Mouse (Mus musculus) kidney, postnatal 25 days (tissue): ENCODE data around the gene Copz1.

Experiments used
- DNase-seq, 2 experiments: peaks; one replicate each; pipeline ENCODE4 v3.0.0; 2021; ENCODE audit warnings: mixed read lengths in 2 of 2

Copz1 gene

DNA sequence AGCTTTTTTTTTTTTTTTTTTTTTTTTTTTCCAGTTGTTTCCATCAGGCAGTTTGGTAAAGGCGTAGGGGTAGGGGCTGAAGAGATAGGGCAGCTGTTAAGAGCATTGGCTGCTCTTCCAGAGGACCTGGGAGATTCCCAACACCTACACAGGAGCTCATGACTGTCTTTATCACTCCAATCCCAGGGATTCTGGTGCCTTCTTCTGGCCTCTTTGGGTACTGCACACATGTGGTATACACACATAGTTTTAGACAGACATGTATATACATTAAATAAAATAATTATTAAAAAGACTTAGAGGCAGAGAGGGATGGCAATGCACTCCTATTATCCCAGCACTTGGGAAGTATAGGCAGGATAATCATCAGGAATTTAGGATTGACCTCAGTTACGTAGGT lies 20.9 kb downstream of the Copz1 start:
- DNase-seq, result no peak

DNA sequence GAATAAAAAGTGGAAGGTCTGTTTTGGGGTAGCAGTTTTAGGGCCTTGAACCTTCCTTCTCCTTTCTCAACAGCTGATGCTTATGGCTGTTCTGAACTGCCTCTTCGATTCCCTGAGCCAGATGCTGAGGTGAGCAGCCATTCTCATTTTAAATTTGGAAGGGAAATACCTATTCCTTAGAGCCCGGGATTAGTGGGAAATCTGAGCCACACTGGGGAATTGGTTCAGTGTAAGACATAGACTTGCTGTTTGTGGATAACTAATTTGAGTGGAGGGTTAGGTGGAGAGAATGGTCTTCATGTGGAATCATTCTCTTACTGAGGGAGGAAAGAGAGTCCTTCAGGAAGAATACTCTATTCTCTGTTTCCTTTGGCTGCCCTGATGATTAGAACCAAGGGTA lies 22.1 kb downstream of the Copz1 start:
- DNase-seq, result no peak

DNA sequence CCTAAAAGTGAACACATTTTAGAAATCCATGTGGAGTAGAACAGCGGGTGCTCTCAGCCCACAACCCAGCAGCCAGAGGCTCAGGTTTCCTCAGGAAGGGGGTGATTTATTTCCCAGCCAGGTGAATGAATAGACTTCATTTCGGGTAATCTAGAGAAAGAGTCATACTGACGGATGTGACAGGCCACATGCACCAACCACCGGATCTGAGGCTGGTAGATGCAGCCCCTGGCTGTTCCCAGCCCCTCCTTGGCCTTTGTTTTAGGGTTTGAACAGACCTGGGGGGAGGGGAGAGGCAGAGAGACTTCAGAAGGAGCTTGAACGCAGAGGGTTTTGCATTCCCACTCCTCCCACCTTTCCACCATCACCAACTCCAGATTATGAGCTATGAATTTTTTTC lies 23.3 kb downstream of the Copz1 start:
- DNase-seq, result no peak

- DNase-seq, result no peak
Observed at GRCm38 (mm10) chr15:103297313-103297712, 24.8 kb downstream of the Copz1 start.

DNA sequence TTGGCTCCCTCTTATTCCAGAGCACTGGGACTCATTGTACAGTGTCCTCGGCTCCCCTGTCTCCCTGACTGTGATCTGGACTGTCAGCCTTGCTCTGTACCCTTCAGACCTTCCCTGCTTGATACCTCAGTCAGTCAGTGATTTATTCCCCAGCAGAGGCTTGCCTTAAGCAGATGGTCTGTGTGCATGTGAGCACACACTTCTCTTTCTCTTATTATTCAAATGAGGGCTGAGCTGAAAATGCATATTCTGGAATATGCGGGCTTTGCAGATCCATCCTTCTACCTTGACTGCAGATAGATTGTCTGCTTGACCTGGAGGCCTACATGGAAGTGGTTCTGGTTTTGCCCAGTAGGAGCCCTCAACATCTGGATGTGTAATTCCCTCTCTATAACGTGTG lies 25.5 kb downstream of the Copz1 start:
- DNase-seq, result no peak

DNA sequence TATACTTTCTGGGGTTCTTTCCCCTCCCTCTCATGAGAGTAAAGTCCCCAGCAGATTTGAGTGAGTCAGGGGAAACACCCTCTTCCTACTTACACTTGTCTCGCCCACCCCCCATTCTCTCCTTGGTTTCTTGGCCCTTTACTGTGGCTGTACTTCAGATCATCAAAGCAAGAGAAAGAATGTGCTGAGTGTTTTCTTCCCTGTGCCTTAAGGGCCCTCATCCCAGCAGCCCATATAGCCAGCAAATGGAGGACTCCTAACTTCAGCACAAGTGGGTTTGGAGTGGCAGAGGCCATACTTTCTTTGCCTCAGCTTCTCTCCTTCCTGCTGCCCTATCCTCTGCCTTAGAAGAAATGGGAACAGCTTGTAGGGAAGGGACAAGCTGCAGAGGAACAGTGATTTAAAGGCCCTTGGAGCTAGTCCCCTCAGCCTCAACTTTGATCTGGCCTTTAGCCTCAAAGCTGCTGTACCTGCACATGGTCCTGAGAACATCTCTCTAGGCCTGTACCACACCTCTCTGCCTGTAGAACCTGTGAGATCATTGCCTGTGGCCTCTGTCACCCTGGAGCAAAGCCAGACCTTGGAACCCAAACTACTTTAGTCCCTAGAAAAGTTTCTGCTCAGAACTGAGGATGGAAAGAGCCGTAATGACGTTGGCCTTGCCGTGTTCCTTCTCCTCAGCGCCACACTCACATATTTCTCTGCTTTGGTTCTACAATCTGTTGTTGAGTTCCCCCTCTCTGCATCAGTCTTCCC lies 26.5 kb downstream of the Copz1 start:
- no peak for DNase-seq

DNA sequence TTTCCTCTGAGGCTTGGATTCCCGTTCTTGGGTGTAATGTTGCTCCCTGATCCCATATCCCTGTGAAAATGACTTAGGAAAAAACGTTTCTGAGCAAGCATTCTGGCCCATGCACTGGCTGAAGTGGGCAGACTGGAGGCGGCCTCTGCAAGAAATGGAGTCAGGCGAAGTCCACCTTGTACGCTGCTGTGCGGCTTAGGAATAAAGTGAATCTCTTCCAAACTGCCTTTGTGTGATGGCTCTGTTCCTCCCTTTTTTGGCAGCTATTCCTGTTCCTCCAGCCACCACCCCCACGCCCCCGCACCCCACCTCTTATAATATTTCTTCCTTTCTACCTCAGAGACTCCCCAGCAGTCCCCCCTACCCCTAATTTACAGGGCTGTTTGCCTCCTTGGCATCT lies 27.1 kb downstream of the Copz1 start:
- no peak for DNase-seq

DNA sequence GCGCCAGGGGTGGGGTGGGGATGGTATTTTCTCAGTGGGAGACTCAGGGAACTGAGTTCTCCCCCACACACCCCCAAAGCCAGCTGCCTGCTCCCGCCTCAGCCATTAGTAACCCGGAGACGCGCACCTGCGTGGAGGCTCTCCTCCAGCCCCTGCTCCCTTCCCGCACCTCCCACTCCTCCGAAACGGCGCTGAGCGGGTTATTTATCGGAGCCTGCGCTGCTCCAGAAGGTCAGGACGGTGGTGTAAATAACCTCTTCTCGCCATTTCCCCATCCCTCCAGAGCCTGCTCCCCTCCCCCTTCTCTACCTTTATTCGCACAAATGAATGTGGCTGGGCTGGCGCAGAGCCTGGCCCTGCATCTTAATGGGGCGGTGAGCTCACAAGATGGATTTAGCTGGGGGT lies 27.6 kb downstream of the Copz1 start:
- DNase-seq, result peak; percentile 38 to 66

DNA sequence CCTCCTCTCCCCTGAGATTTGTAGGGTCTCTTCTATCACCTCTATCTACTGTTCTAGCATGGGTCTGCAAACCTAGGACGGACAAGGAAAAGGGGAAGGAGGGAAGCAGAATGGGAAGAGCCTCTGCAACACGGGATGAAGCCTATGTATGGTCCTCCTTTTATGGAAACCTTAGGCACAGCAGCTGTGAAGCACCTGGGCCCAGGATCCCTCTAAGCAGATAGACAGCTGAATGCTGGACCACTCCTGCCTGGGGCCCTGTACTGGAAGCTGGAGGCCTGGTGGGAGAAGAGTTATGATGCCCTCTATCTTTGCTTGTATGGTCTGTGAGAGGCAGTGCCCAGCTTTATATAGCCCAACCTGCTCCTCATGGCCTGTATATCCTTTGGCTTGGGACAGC lies 28.0 kb downstream of the Copz1 start:
- DNase-seq, result no peak

DNA sequence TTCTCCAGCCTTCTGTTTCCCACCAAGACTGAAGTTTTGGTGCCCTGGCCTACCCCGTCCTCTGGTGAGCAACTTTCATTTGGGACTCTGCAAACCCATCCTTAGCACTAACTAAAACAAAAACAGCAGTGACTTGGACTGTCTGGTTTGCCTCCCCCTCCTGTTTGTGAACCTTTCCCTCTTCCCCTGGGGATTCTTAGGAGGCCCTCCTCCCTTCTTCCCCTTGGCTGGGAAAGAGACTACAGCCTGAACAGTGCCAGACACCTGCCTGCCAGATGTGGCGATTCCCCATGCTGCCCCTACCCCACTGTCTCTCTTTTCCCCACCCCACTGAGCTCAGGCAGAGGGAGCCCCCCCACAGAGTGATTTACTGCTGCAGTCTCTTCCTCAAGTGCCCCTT lies 28.5 kb downstream of the Copz1 start:
- DNase-seq, result no peak

DNA sequence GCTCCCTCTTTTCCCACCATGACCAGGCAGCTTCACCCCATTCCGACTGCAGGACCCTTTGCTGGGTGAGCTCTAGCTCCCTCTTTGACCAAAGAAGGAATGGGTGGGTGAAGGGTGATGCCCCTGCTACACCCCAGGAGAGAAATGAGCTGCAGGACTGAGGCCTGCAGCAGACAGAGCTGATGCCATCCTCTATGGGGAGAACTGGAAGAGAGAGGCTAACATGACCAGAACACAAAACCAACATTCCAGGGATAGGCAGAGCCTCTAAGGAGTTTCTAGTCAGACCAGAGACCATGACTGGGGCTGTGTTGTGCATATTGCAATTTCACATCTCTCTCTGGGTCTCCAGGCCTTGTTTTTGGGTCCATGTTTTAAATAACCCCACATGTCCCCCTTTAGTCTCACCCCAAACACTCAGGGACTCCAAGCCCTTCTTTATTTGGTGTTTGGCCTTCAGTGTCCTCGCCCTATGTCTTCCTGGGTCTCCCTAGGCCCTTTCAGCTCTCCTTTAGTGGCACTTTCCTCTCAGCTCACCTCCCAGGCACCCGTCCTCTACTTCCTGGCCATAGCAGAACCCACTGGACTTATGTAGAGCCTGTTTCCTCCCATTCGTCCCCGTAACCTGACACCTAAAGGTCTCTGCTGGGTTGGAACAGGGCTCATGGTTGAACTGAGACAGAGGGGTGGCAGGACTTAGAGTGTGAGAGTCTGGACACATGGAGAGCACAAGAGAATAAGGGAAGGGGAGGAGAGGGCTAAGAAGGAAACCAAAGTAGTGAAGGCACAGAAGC lies 29.2 kb downstream of the Copz1 start:
- peak in 1 of 2 experiments; percentile 33 for DNase-seq

DNA sequence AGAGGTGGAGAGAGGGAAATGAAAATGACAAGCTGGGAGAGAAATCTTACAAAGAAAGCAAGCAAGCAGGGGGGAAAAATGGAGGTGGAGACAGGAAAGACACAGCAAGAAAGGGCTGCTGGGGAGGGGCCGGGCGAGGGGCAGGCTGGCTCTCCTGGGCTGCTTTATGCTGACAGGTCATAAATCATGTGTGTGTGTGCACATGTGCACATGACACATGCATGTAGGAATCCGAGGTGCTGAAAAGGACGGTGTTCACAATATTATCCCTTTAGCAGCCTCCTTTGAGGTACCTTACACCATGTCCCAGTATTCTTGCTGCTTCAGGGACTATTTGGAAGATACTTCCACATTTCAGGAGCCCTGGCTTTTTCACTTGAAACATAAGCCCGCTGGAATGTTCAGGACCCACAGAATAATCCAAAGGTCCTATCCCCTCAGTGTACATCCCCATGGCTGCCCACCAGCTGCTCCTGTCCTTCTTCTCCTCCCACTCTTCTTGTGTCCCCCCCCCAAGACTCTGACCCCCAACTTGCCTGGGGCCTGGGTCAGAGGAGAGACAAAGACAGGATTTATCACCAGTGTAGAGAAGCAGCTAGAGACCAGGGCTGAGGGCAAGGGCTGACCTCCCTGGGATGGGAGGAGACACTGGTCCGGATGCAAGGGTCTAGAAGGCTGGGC lies 30.0 kb downstream of the Copz1 start:
- DNase-seq, result peak in 1 of 2 experiments; percentile 38

- no peak for DNase-seq
Observed at GRCm38 (mm10) chr15:103303916-103304615, 31.6 kb downstream of the Copz1 start.

DNA sequence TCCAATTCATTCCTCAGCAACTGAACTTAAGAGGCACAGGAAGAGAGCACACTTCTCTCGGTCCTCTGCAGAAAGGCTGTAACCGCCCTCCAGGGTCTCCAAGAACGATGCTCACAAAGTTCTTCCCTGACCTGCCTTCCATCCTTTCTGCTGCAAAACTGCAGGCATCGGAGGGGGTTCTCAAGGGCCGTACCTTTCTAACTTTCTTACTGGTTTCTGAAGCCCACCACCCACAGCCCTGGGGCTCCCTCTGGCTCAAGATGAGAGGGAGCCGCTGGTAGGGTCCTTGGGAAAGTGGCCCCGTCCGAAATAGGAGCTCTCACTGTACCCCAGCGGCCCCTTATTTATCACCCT lies 32.1 kb downstream of the Copz1 start:
- DNase-seq, result peak in 1 of 2 experiments; percentile 37

- DNase-seq, result peak; percentile 99
Observed at GRCm38 (mm10) chr15:103305070-103305678, 32.7 kb downstream of the Copz1 start.

GRCm38 (mm10) chr15:103305792-103306645 lies 33.5 kb downstream of the Copz1 start:
- peak; percentile 40 to 47 for DNase-seq

GRCm38 (mm10) chr15:103307125-103307524 lies 34.6 kb downstream of the Copz1 start:
- DNase-seq, result peak; percentile 93 to 97

DNA sequence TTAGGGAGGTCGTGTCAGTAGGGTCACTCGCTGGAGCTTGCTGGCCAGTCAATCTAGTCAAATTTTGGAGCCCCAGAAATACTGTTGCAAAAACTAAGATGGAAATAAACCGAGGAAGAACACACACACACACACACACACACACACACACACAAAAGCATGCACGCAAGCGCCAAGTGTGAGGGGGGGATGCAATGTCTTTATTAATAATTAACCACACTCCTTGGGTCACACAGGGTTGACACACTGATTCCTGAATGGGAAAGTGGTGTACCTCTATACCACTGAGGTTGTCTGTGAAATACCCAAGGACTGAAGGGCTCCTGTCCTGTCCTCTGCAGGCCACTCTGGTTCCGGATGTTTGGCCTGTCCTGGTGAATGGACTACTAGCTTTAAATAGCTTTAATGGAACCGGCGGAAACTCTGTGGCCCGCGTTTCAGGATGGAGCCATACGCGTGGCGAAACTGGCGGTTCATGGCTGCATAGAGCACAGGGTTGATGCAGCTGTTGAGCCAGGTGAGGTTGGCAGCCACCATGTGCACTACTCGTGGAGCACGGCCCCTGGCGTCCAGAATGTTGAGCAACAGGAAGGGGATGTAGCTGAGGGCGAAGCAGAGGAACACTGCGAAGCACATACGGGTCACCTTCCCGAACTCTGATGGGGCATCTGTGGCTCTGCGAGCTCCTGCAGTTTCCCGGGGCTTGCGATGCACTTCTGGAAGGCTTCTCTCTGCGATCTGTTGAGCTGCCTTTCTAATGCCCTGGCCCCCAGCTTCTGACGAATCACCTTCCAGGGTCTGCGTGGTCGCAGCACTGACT lies 35.8 kb downstream of the Copz1 start:
- peak; percentile 55 to 75 for DNase-seq

- DNase-seq, result peak in 1 of 2 experiments; percentile 44
Observed at GRCm38 (mm10) chr15:103308876-103309580, 36.5 kb downstream of the Copz1 start.

- DNase-seq, result no peak
Observed at GRCm38 (mm10) chr15:103310365-103310910, 37.9 kb downstream of the Copz1 start, which contains the start of gene Gpr84. Gene Gpr84 (minus strand): TSS chr15:103310612.
